Mouse (Mus musculus): ENCODE results near the gene Lamb3.
"Not testable (repeated sequence)": the region's sequence is repeated elsewhere in the genome, so short reads cannot be mapped to it uniquely, and the experiment has no call there.

Gene Lamb3

GRCm38 (mm10) chr1:193278414-193279045, 71.0 kb downstream of the Lamb3 start:
- no peak for DNase-seq (ENCODE audit: low spot score in 2 of 2)

GRCm38 (mm10) chr1:193279492-193279891, 72.0 kb downstream of the Lamb3 start:
- DNase-seq (ENCODE audit: low spot score in 2 of 2): no peak

GRCm38 (mm10) chr1:193281344-193281743, 73.8 kb downstream of the Lamb3 start:
- DNase-seq (ENCODE audit: low spot score in 2 of 2): no peak

GRCm38 (mm10) chr1:193284228-193284779, 76.8 kb downstream of the Lamb3 start:
- no peak for DNase-seq (ENCODE audit: low spot score in 2 of 2)

- not testable (repeated sequence) for DNase-seq (ENCODE audit: low spot score in 2 of 2)
These were observed 78.3 kb downstream of the Lamb3 start for GRCm38 (mm10) chr1:193285766-193286325.

- DNase-seq (ENCODE audit: low spot score in 2 of 2): no peak
These were observed 80.1 kb downstream of the Lamb3 start for GRCm38 (mm10) chr1:193287578-193287977.

GRCm38 (mm10) chr1:193289076-193289475, 81.6 kb downstream of the Lamb3 start:
- no peak for DNase-seq (ENCODE audit: low spot score in 2 of 2)

GRCm38 (mm10) chr1:193289914-193290313, 82.4 kb downstream of the Lamb3 start:
- no peak for DNase-seq (ENCODE audit: low spot score in 2 of 2)

GRCm38 (mm10) chr1:193290686-193291085, 83.2 kb downstream of the Lamb3 start:
- DNase-seq (ENCODE audit: low spot score in 2 of 2): no peak

- no peak for DNase-seq (ENCODE audit: low spot score in 2 of 2)
These were observed 85.5 kb downstream of the Lamb3 start for GRCm38 (mm10) chr1:193293039-193293438.

- DNase-seq (ENCODE audit: low spot score in 2 of 2): no peak
These were observed 86.4 kb downstream of the Lamb3 start for GRCm38 (mm10) chr1:193293926-193294325.

GRCm38 (mm10) chr1:193295920-193296319, 88.4 kb downstream of the Lamb3 start:
- DNase-seq (ENCODE audit: low spot score in 2 of 2): no peak

- DNase-seq (ENCODE audit: low spot score in 2 of 2): no peak
These were observed 90.8 kb downstream of the Lamb3 start for GRCm38 (mm10) chr1:193298141-193298765.

- no peak for DNase-seq (ENCODE audit: low spot score in 2 of 2)
These were observed 92.5 kb downstream of the Lamb3 start for GRCm38 (mm10) chr1:193299995-193300394.

- no peak for DNase-seq (ENCODE audit: low spot score in 2 of 2)
These were observed 94.0 kb downstream of the Lamb3 start for GRCm38 (mm10) chr1:193301216-193302092.

GRCm38 (mm10) chr1:193302093-193302405, 94.5 kb downstream of the Lamb3 start:
- no peak for DNase-seq (ENCODE audit: low spot score in 2 of 2)

GRCm38 (mm10) chr1:193303096-193303495, 95.6 kb downstream of the Lamb3 start:
- no peak for DNase-seq (ENCODE audit: low spot score in 2 of 2)

- no peak for DNase-seq (ENCODE audit: low spot score in 2 of 2)
These were observed 97.9 kb downstream of the Lamb3 start for GRCm38 (mm10) chr1:193305386-193305785.

GRCm38 (mm10) chr1:193306832-193307231, 99.3 kb downstream of the Lamb3 start:
- no peak for DNase-seq (ENCODE audit: low spot score in 2 of 2)

- DNase-seq (ENCODE audit: low spot score in 2 of 2): no peak
These were observed 102.5 kb downstream of the Lamb3 start for GRCm38 (mm10) chr1:193309785-193310518.

GRCm38 (mm10) chr1:193310519-193311085, 103.1 kb downstream of the Lamb3 start:
- DNase-seq (ENCODE audit: low spot score in 2 of 2): no peak
